Mouse (Mus musculus) liver, embryonic 12.5 days (tissue): Measurements from ENCODE around the gene Mvk. TPM values are rescaled to one million over a fixed set of nuclear protein-coding genes. Genes with fewer than 3 reads are reported as not detected.

Experiments used
- ATAC-seq: fragments of 200-750 bp; cut with Nextera tagmentation; 2 replicates; pipeline ENCODE4 v1.8.0; 2017; ENCODE audit warnings: moderate number of reproducible peaks, mild to moderate bottlenecking, moderate library complexity
- H3K27ac ChIP-seq: fragments of 300-500 bp; sonication (generic); 2 replicates; pipeline ENCODE4 v1.5.1; 2016; ENCODE audit warnings: mild to moderate bottlenecking
- H3K27me3 ChIP-seq: fragments of 300-500 bp; sonication (generic); replicated peaks from 2 replicates; pipeline ENCODE4 v1.6.1; 2016; ENCODE audit warnings: mild to moderate bottlenecking, moderate library complexity
- H3K36me3 ChIP-seq: fragments of 300-500 bp; sonication (generic); 2 replicates; pipeline ENCODE4 v1.6.1; 2016; ENCODE audit warnings: mild to moderate bottlenecking, moderate library complexity
- H3K4me1 ChIP-seq: fragments of 300-500 bp; sonication (generic); 2 replicates; pipeline ENCODE4 v1.6.1; 2016
- H3K4me2 ChIP-seq: fragments of 300-500 bp; sonication (generic); 2 replicates; pipeline ENCODE4 v1.6.1; 2016; ENCODE audit warnings: mild to moderate bottlenecking, moderate library complexity
- H3K4me3 ChIP-seq: fragments of 300-500 bp; sonication (generic); 2 replicates; pipeline ENCODE4 v1.5.1; 2016; ENCODE audit warnings: mild to moderate bottlenecking, moderate library complexity
- H3K9ac ChIP-seq: fragments of 300-500 bp; sonication (generic); 2 replicates; pipeline ENCODE4 v1.6.1; 2016; ENCODE audit warnings: mild to moderate bottlenecking, moderate library complexity
- H3K9me3 ChIP-seq: fragments of 300-500 bp; sonication (generic); replicated peaks from 2 replicates; pipeline ENCODE4 v1.6.1; 2016; ENCODE audit warnings: mild to moderate bottlenecking, moderate library complexity
- WGBS: fragments of 180-500 bp; shearing (Covaris S2); methylation state at CpG from one replicate; pipeline ENCODE4 v1.1.7; 2016; ENCODE audit not compliant: insufficient replicate concordance; 5-methylcytosine and 5-hydroxymethylcytosine counted together
- polyA plus RNA-seq: library from polyadenylated mRNA; unstranded; fragments of >200 nt; fragmentation: Nextera tagmentation; extraction: Ambion mirVana; gene quantifications from 2 replicates; pipeline ENCODE4 v1.2.1, GENCODE M21; 2016

Mvk gene
- 34.6 and 35.2 TPM in 2 replicates for polyA plus RNA-seq

- Histone ChIP-seq H3K4me2 (peak within 1 kb of the TSS; percentile 78), H3K36me3 (peaks cover 28% of the 10 kb centered on the region), H3K9me3 (no peaks in the 10 kb centered on the region), H3K4me1 (peaks cover 22% of the 10 kb centered on the region), H3K27ac (peak within 1 kb of the TSS; percentile 56; the same call in 1 of the 2 replicates), H3K27me3 (no peaks in the 10 kb centered on the region), H3K4me3 (peak within 1 kb of the TSS; percentile 64), H3K9ac (peak within 1 kb of the TSS; percentile 77)
- WGBS: 2% methylated on average over 43 of the region's 43 CpGs
- ATAC-seq: peak; percentile 96
These were observed at the start of gene Mvk, which contains the start of gene Mmab for GRCm38 (mm10) chr5:114443566-114444367. Gene Mvk (plus strand): TSS chr5:114444269. Gene Mmab (minus strand): TSS chr5:114444060.

DNA sequence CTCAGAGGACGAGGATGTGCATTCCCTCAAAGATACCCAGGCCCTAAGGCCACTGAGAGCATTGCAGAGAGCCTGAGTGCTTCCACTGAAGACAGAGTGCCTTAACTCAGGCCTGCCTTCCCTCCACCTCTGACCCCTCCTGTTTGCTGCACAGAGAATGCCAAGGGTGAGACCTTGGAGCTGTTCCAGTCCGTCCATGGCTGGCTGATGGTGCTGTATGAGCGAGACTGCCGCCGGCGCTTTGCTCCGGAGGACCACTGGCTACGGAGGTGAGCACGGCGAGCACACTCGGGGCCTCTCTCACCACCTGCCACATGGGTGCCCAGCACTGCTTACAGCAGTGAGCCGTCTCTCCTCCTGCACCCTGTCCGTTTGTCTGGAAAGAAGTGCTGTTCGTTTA lies 37.5 kb upstream of the Mvk start:
- Histone ChIP-seq H3K27me3 (no peaks in the 10 kb centered on the region), H3K9me3 (no peaks in the 10 kb centered on the region), H3K4me3 (no peak overlapping the region), H3K36me3 (peaks cover 100% of the 10 kb centered on the region), H3K4me1 (no peaks in the 10 kb centered on the region), H3K27ac (no peak overlapping the region), H3K9ac (no peak overlapping the region), H3K4me2 (no peak overlapping the region)
- ATAC-seq: no peak
- WGBS: 89% methylated on average over 14 of the region's 14 CpGs

GRCm38 (mm10) chr5:114407269-114407668 lies 36.8 kb upstream of the Mvk start:
- Histone ChIP-seq H3K27me3 (no peaks in the 10 kb centered on the region), H3K4me3 (no peak overlapping the region), H3K4me1 (no peaks in the 10 kb centered on the region), H3K36me3 (peaks cover 100% of the 10 kb centered on the region), H3K9ac (no peak overlapping the region), H3K4me2 (no peak overlapping the region), H3K27ac (no peak overlapping the region), H3K9me3 (no peaks in the 10 kb centered on the region)
- ATAC-seq: no peak
- WGBS: 88% methylated on average over 10 of the region's 10 CpGs

- H3K9me3 ChIP-seq: no peaks in the 10 kb centered on the region
- no peak for ATAC-seq
- WGBS: 89% methylated on average over 9 of the region's 9 CpGs
- no peak overlapping the region for H3K9ac ChIP-seq
- H3K27ac ChIP-seq: no peak overlapping the region
- H3K4me1 ChIP-seq: 0 out of 2 replicates have a peak, but pooled peaks cover 1% of the 10 kb centered on the region
- H3K27me3 ChIP-seq: no peaks in the 10 kb centered on the region
- no peak overlapping the region for H3K4me2 ChIP-seq
- H3K36me3 ChIP-seq: peaks cover 100% of the 10 kb centered on the region
- no peak overlapping the region for H3K4me3 ChIP-seq
These were observed 36.3 kb upstream of the Mvk start for GRCm38 (mm10) chr5:114407810-114408209.

DNA sequence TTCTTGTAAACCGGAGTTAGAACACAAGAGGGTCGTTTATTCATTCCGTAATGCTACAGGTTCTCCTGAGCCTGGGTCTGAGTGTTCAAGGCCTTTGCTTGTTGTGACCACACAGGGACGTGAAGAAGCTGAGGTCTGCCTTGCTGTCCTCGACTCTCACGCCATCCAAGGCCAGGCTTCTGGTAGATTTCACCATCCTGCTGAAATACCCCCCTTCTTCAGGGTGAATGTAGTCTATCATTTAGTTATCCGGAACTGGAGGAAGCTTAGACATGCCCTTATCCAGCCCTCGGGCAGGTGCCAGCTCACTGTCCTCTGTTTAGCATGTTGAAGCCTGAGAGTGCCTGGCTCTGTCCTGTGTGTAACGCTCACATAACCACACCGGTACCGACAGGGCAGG lies 35.2 kb upstream of the Mvk start:
- WGBS: 90% methylated on average over 11 of the region's 11 CpGs
- ATAC-seq: no peak
- peaks cover 100% of the 10 kb centered on the region for H3K36me3 ChIP-seq
- no peak overlapping the region for H3K4me2 ChIP-seq
- H3K27me3 ChIP-seq: no peaks in the 10 kb centered on the region
- no peaks in the 10 kb centered on the region for H3K9me3 ChIP-seq
- no peak overlapping the region for H3K9ac ChIP-seq
- no peak overlapping the region for H3K27ac ChIP-seq
- H3K4me1 ChIP-seq: peaks cover 8% of the 10 kb centered on the region; the same call in 1 of the 2 replicates
- no peak overlapping the region for H3K4me3 ChIP-seq

GRCm38 (mm10) chr5:114410429-114410828 lies 33.6 kb upstream of the Mvk start:
- 83% methylated on average over 13 of the region's 13 CpGs for WGBS
- no peak for ATAC-seq

GRCm38 (mm10) chr5:114412361-114412998 lies 31.6 kb upstream of the Mvk start:
- 84% methylated on average over 23 of the region's 23 CpGs for WGBS
- peaks cover 8% of the 10 kb centered on the region; the same call in 1 of the 2 replicates for H3K4me1 ChIP-seq
- no peak for ATAC-seq
- no peak overlapping the region for H3K9ac ChIP-seq
- H3K4me3 ChIP-seq: no peak overlapping the region
- no peak overlapping the region for H3K4me2 ChIP-seq
- no peaks in the 10 kb centered on the region for H3K27me3 ChIP-seq
- no peaks in the 10 kb centered on the region for H3K9me3 ChIP-seq
- H3K27ac ChIP-seq: no peak overlapping the region
- peaks cover 100% of the 10 kb centered on the region for H3K36me3 ChIP-seq

More at GRCm38 (mm10) chr5:114410429-114410828, 33.6 kb upstream of the Mvk start:
- H3K4me3 ChIP-seq: no peak overlapping the region
- H3K4me1 ChIP-seq: peaks cover 8% of the 10 kb centered on the region; the same call in 1 of the 2 replicates
- no peaks in the 10 kb centered on the region for H3K27me3 ChIP-seq
- H3K36me3 ChIP-seq: peaks cover 100% of the 10 kb centered on the region
- H3K9ac ChIP-seq: no peak overlapping the region
- no peak overlapping the region for H3K27ac ChIP-seq
- no peaks in the 10 kb centered on the region for H3K9me3 ChIP-seq
- no peak overlapping the region for H3K4me2 ChIP-seq

GRCm38 (mm10) chr5:114413067-114413735 lies 30.9 kb upstream of the Mvk start:
- peaks cover 8% of the 10 kb centered on the region; the same call in 1 of the 2 replicates for H3K4me1 ChIP-seq
- H3K27ac ChIP-seq: 0 out of 2 replicates have a peak overlapping the region, but pooled peaks have one; percentile 5
- no peaks in the 10 kb centered on the region for H3K9me3 ChIP-seq
- no peak overlapping the region for H3K9ac ChIP-seq
- H3K4me2 ChIP-seq: no peak overlapping the region
- H3K36me3 ChIP-seq: peaks cover 100% of the 10 kb centered on the region
- no peak overlapping the region for H3K4me3 ChIP-seq
- no peak for ATAC-seq
- no peaks in the 10 kb centered on the region for H3K27me3 ChIP-seq
- WGBS: 76% methylated on average over 16 of the region's 16 CpGs

GRCm38 (mm10) chr5:114415606-114416005 lies 28.5 kb upstream of the Mvk start:
- 88% methylated on average over 5 of the region's 5 CpGs for WGBS
- Histone ChIP-seq H3K9me3 (no peaks in the 10 kb centered on the region), H3K36me3 (peaks cover 100% of the 10 kb centered on the region), H3K27me3 (no peaks in the 10 kb centered on the region), H3K27ac (no peak overlapping the region), H3K4me2 (no peak overlapping the region), H3K4me1 (peaks cover 8% of the 10 kb centered on the region; the same call in 1 of the 2 replicates), H3K4me3 (no peak overlapping the region), H3K9ac (no peak overlapping the region)
- ATAC-seq: no peak

- no peak overlapping the region for H3K4me3 ChIP-seq
- no peak overlapping the region for H3K9ac ChIP-seq
- no peak overlapping the region for H3K4me2 ChIP-seq
- ATAC-seq: no peak
- H3K9me3 ChIP-seq: no peaks in the 10 kb centered on the region
- peaks cover 17% of the 10 kb centered on the region; the same call in 1 of the 2 replicates for H3K4me1 ChIP-seq
- peaks cover 92% of the 10 kb centered on the region for H3K36me3 ChIP-seq
- 79% methylated on average over 8 of the region's 8 CpGs for WGBS
- H3K27ac ChIP-seq: no peak overlapping the region
- H3K27me3 ChIP-seq: no peaks in the 10 kb centered on the region
These were observed 27.2 kb upstream of the Mvk start for GRCm38 (mm10) chr5:114416855-114417254.

DNA sequence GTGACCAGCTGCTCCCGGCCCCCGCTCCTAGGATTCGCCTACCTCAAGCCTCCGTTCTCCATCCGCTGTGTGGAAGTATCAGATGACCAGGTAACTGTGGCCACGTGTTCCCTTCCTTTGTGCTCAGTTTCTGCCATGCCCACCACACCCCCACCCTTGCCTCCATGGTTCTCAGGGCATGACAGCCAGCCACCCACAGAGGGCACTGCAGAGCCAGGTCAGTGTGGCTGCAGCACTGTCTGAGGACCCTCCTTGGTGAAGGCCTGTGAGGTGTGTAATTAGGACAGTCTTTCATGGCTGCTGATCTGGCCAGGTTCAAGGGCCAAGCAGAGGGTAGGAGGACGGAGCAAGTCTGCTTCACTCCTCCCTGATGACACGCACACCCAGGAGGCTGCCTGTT lies 25.5 kb upstream of the Mvk start:
- Histone ChIP-seq H3K4me2 (no peak overlapping the region), H3K4me1 (peaks cover 17% of the 10 kb centered on the region), H3K27me3 (no peaks in the 10 kb centered on the region), H3K4me3 (no peak overlapping the region), H3K9me3 (no peaks in the 10 kb centered on the region), H3K9ac (no peak overlapping the region), H3K36me3 (peaks cover 75% of the 10 kb centered on the region), H3K27ac (no peak overlapping the region)
- 72% methylated on average over 8 of the region's 8 CpGs for WGBS
- ATAC-seq: no peak
